Mouse (Mus musculus) heart, postnatal 10 days (tissue): ENCODE data around the gene Ank2. TPM values are rescaled to one million over a fixed set of nuclear protein-coding genes. Genes with fewer than 3 reads are reported as not detected.
A peak's percentile ranks its signal among the peaks of the same experiment; 100 is the strongest.

Source experiments
- DNase-seq, 2 experiments: peaks; one replicate each; pipeline ENCODE4 v3.0.0; 2021
- intact Hi-C: fragments of 180-260 bp; cut with DNase I; formaldehyde crosslinking; loops from one replicate; pipeline ENCODE4 v1.15.1; 2025
- total RNA-seq, 2 experiments: library from RNA; stranded (reverse); gene quantifications; 2 replicates each; pipeline ENCODE4 v1.2.3; 2021

Gene Ank2
- total RNA-seq, 2 experiments from 2014 or later, result 289 to 290 TPM

DNA sequence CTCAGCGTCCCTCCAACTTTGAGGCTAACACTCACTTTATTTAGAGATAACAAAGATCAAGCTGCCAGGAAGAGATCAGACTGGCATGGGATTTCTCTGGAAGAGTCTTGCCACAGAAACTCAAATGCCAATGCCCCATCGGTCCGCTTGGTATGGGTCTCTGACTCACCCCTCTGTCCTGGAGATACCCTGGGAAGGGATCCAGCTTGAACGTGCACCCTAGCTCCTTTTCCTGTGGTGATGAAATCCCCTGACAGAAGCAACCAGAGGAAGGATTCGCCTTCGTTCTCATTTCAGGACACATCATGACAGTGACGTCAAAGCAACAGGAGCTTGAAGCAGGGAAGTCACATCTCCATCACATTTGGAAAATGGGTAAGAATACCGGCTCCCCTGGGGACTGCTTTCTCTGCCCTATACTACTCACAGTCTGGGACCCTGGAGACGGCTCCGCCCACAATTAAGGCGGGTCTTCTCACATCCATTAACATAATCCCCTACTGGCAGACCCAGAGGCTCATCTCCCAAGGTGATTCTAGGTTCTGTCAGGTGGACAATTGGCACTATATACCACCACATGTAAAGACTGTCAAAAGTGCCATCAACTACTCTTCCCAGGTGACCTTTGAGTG is 296.6 kb downstream of the Ank2 start:
- DNase-seq, result no peak
- intact Hi-C loops, result no loop called here

DNA sequence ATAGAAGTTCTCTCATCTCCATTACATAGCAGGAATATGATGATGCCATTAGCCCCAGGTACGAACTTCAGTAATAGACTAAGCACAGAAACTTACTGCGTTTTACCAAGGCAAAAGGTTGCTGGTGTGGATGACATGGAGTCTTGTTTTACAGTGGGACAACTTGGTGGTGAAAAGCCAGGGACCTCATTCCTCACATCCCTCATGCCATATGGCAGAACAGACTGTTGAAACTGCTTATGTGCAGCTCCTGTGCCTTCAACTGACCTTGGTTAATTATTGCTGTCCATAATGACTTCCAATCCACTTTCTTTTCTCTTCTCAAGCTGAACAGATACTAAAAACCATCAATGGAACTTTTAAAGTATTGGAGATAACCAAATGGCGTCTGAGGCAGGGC is 298.4 kb downstream of the Ank2 start:
- intact Hi-C loops, result no loop called here
- no peak for DNase-seq

DNA sequence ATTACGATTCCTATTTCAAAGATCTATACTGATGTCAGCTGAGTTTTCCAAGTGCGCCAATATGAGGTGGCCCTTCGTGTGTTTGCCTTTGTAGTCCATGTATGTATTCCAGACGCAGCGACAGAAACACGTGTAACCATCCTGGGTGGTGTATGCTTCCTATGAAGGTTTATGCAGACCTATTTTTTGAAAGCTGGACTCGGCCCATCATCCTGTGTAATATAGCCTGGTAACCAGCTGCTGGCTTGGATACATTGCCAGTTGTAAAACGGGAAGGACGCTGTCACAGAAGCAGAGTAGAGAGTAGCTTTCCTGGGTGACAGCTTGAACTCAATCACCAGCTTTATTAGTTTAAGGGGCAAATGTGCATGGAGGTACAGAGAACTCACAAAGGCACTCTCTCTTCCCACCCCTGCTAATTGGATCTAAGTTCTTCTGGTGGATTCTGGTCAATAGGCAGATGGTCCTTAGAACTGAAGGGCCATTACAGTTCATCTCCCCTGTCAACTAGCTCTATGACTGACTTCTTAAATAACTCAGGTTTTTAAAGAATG is 300.0 kb downstream of the Ank2 start:
- no peak for DNase-seq
- intact Hi-C loops, result no loop called here

DNA sequence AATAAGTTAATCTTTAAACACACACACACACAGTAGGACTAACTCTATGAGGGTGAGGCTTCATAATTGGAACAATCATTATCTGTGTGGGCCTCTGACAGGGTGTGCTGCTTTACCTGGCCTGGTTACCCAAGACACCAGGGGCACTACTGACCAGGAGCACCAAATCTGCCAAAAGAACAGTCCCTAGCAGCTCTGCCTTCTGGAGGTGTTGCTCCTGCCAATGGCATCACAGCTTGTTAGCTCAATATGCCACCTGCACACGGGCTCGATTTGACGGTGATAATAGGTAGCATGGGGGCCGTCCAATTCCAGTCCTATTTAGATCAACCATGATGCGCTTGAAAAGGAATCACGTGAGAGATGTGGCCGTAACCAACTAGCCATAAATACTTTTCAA is 300.5 kb downstream of the Ank2 start:
- intact Hi-C loops, result no loop called here

GRCm38 (mm10) chr3:127188789-127189128 is 310.4 kb downstream of the Ank2 start:
- DNase-seq, result no peak
- intact Hi-C loops, result loop anchor here (10.0 kb wide), 1 partner anchor 246 kb away; no protein-coding TSS in a partner anchor

More for the DNA sequence above, 300.5 kb downstream of the Ank2 start:
- no peak for DNase-seq

DNA sequence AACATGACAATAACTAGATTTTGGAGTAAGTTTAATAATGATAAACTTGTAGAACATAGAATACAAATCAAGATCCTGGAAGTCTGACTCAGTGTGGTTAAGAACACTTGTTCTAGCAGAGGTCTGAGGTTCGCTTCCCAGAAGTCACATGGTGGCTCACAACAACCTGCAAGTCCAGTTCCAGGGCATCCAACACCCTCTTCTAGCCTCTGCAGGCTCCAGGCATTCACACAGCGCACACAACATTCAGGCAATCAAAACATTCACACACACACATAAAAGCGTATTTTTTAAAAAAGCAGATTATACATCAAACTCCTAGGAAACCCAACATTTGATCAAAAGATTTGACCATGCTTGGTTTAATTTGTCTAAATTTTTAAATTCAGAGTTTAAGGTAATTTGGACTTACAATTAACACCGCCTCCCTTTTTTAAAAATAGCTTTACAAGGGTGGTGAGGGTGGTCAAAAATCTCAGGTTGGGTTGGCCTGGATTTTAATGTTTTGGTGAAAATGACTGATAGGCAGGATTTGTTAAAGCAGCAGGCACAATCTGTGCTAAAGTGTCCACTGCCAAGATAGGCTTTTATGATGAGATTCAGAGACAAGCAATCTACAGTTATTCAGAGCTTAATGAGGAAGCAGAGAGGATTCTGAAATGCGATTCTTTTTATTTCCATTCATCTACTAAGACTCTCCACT is 310.9 kb downstream of the Ank2 start:
- no peak for DNase-seq
- intact Hi-C loops, result loop anchor here (10.0 kb wide), 1 partner anchor 247 kb away; no protein-coding TSS in a partner anchor

DNA sequence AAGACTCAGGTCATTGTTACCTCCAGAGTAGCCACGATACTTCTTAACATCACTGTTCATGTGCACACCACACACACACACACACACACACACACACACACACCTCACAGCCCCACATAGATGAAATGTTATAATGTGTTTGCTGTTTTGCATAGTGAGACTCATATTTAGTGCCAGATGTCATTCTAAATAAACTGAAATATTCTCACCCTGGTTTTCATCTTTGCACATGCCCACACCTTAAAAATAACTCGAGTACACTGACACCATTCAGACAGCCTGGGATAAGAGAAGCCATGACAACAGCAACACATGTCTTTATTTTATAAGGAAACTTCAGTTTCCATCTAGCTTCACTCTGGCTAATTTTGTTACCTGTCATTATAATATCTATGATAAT is 312.1 kb downstream of the Ank2 start:
- DNase-seq, result no peak
- intact Hi-C loops, result loop anchor here (10.0 kb wide), 1 partner anchor 248 kb away; no protein-coding TSS in a partner anchor

DNA sequence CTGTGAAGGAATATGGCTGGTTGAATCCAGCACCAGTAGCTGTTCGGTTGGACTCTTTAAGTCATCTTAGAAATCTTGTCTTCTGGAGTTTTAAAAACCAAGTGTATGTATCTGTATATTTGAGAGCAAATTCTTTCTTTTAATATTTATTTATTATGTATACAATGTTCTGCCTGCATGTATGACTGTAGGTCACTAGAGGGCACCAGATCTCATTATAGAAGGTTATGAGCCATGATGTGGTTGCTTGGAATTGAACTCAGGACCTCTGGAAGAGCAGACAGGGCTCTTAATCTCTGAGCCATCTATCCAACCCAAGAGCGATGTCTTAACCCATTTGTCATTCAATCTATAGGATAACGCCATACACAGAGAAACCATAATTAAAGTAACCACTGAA is 312.9 kb downstream of the Ank2 start:
- intact Hi-C loops, result loop anchor here (10.0 kb wide), 1 partner anchor 249 kb away; no protein-coding TSS in a partner anchor
- DNase-seq, result no peak

- DNase-seq, result peak; percentile 32 to 34
- intact Hi-C loops, result loop anchor here (5.0 to 10.0 kb wide), 3 partner anchors 123 to 363 kb away; no protein-coding TSS in a partner anchor
These were observed 315.0 kb downstream of the Ank2 start for GRCm38 (mm10) chr3:127183998-127184753.

DNA sequence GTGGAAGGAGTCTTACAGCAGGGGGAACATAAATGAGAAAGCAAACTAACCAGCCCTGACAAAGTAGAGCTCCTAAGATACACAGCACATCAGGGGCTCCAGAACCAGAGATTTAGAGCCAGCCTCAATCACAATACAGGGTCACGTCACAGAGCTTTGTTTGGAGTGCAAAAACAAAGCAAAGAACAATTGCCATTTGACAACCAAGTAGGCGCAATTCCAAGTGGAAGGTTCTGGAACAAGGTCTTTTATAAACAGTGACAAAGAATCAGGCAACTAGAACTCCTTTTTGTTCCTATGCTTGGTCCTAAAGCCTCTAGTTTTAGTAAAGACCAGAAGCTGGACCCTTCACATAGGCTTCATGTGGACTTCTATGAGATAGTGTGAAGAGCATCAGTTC is 326.5 kb downstream of the Ank2 start:
- no peak for DNase-seq
- intact Hi-C loops, result no loop called here

DNA sequence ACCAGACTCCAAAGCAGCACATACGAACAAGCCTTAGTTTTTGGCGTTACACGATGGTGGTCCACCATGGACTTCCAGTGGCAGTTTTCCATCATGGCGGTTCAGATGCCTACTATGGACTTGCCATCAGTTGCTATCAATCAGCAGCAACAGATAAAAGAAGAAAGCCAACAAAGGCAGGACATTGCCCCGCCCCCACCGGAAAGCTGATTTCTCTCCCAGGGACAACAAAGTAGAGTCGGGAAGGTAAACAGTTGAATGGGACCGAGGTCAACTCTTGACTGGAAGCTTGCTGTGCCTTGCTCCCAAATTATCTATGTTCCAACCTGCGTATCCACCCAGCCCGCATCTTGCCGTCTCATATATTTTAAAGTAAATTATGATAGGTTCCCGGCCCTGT is 328.9 kb downstream of the Ank2 start:
- intact Hi-C loops, result no loop called here
- no peak for DNase-seq

- intact Hi-C loops, result no loop called here
These were observed 330.0 kb downstream of the Ank2 start for GRCm38 (mm10) chr3:127169114-127169513.

DNA sequence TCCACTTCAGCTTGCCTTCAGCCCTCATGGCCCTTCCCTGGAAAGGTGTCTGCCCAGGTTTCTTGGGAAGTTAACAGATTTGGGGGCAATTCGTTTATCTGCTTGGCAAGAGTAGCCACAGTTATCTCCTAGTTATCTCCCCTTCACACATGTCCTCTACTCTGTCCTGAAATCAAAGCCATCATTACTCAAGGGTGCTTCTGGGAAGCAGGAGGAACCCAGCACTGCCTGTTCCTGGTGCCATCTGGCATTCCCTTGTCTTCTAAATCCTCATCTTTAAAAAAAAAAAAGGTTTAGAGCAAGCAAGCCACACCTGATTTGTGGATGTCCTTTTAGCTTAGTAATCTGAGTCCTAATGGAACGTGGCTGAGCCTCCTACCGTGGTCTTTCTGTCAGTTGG is 335.4 kb downstream of the Ank2 start:
- no peak for DNase-seq
- intact Hi-C loops, result no loop called here

More at GRCm38 (mm10) chr3:127169114-127169513, 330.0 kb downstream of the Ank2 start:
- no peak for DNase-seq

DNA sequence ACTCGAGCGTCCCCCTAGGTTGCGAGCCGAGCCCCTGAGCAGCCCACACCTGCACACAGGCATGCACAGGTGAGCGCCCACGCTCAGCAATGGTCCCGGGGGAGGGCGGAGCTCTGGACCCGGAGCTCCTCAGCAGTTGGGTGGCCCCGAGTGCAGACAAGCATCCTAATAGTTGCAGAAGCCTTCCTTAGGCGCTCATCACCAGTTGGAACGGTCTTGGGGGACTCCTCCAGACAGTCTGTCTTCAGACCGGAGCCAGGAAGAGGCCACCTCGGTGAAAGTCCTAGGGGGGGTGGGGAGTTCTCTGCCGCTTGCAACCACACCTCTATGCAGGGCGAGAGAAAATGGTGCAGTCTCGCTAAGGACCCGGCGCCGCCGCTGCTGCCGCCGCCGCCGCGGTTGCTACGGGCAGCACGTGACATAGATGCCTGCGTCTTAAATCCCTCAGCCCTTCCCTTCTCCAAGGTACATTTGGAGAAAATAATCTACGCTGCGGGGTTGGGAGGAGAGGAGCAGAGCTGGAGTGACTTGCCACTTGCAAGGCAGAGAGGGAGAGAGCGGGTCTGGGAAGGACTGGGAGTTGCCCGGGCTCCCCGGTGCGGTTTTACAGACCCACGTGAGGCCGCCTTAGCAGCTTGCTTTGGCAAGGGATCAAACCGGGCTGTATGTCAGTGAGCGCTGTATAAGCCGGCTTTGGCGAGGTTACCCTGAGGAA is 337.0 kb downstream of the Ank2 start:
- peak; percentile 56 to 57 for DNase-seq
- intact Hi-C loops, result no loop called here

- intact Hi-C loops, result no loop called here
These were observed 337.9 kb downstream of the Ank2 start for GRCm38 (mm10) chr3:127161085-127161837.

GRCm38 (mm10) chr3:127157706-127158105 is 341.4 kb downstream of the Ank2 start:
- DNase-seq, result no peak
- intact Hi-C loops, result no loop called here

More at GRCm38 (mm10) chr3:127161085-127161837, 337.9 kb downstream of the Ank2 start:
- no peak for DNase-seq

DNA sequence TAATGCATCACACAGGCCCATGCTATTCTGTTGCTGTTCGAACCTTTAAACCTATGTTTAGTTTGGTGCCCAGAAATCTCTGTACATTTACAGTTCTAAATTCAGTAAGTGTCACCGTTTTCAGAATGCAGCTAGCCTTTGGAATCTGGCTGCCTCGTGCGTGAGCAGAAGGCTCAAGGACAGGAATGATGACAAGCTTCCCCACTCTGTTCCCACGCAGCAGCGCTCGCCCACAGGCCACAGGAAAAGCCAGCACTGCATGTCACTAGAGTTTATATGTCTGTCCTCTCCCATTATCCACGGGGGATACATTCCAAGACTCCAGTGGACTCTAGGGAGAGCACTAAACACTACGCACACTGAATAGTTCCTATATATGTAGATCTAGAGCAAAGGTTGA is 343.1 kb downstream of the Ank2 start:
- no peak for DNase-seq
- intact Hi-C loops, result no loop called here

GRCm38 (mm10) chr3:127153861-127154260 is 345.3 kb downstream of the Ank2 start:
- intact Hi-C loops, result no loop called here

GRCm38 (mm10) chr3:127153443-127153842 is 345.7 kb downstream of the Ank2 start:
- intact Hi-C loops, result no loop called here
- no peak for DNase-seq

More at GRCm38 (mm10) chr3:127153861-127154260, 345.3 kb downstream of the Ank2 start:
- DNase-seq, result no peak

GRCm38 (mm10) chr3:127148648-127149047 is 350.5 kb downstream of the Ank2 start:
- DNase-seq, result no peak
- intact Hi-C loops, result no loop called here
